Mouse (Mus musculus) hindbrain, postnatal 0 days (tissue): Measurements from ENCODE around the gene Wdr34. TPM values are rescaled to one million over a fixed set of nuclear protein-coding genes. Genes with fewer than 3 reads are reported as not detected.

Experiments
- ATAC-seq: fragments of 200-750 bp; cut with Nextera tagmentation; 2 replicates; pipeline ENCODE4 v1.8.0; 2017; ENCODE audit warnings: mild to moderate bottlenecking, moderate TSS enrichment, moderate library complexity
- DNase-seq: peaks from one replicate; pipeline ENCODE4 v3.0.0-alpha.2; 2015; ENCODE audit warnings: low spot score
- H3K27ac ChIP-seq: fragments of 300-500 bp; sonication (generic); 2 replicates; pipeline ENCODE4 v1.5.1; 2014; ENCODE audit warnings: mild to moderate bottlenecking
- H3K27me3 ChIP-seq: fragments of 300-500 bp; sonication (generic); 2 replicates; pipeline ENCODE4 v1.6.1; 2014; ENCODE audit warnings: low read length, mixed read lengths; ENCODE audit not compliant: insufficient read depth
- H3K36me3 ChIP-seq: fragments of 300-500 bp; sonication (generic); 2 replicates; pipeline ENCODE4 v1.6.1; 2014; ENCODE audit warnings: low read length, mixed read lengths; ENCODE audit not compliant: insufficient read depth
- H3K4me1 ChIP-seq: fragments of 300-500 bp; sonication (generic); 2 replicates; pipeline ENCODE4 v1.6.1; 2014; ENCODE audit warnings: antibody characterized with exemption, low read length, mixed read lengths; ENCODE audit not compliant: insufficient read depth
- H3K4me2 ChIP-seq: fragments of 300-500 bp; sonication (generic); 2 replicates; pipeline ENCODE4 v1.6.1; 2014; ENCODE audit warnings: low read depth, mild to moderate bottlenecking, low read length, moderate library complexity, mixed read lengths
- H3K4me3 ChIP-seq: fragments of 300-500 bp; sonication (generic); 2 replicates; pipeline ENCODE4 v1.5.1; 2014; ENCODE audit warnings: low read length
- H3K9ac ChIP-seq: fragments of 300-500 bp; sonication (generic); replicated peaks from 2 replicates; pipeline ENCODE4 v1.6.1; 2014; ENCODE audit warnings: mild to moderate bottlenecking, low read length, moderate library complexity, mixed read lengths
- H3K9me3 ChIP-seq: fragments of 300-500 bp; sonication (generic); 2 replicates; pipeline ENCODE4 v1.6.1; 2016; ENCODE audit warnings: low read length, mixed read lengths
- CTCF ChIP-seq: IDR thresholded peaks from 2 replicates; pipeline ENCODE4 v1.5.1; 2016; ENCODE audit warnings: antibody characterized with exemption, control low read depth, low read depth
- WGBS: fragments of 180-500 bp; shearing (Covaris S2); extraction: QIAGEN DNeasy Blood & Tissue Kit; methylation state at CpG from one replicate; pipeline ENCODE4 v1.1.7; 2014; 5-methylcytosine and 5-hydroxymethylcytosine counted together
- polyA plus RNA-seq: library from polyadenylated mRNA; unstranded; fragments of >200 nt; fragmentation: Nextera tagmentation; extraction: Ambion mirVana; gene quantifications from 2 replicates; pipeline ENCODE4 v1.2.1, GENCODE M21; 2015
- total RNA-seq: library from RNA; depleted of rRNA; stranded (reverse); fragments of >200 nt; gene quantifications from 2 replicates; pipeline ENCODE4 v1.2.3, GENCODE M21; 2014

Wdr34 gene
- total and polyA plus RNA-seq, 2 experiments from 2014 or later: 66.5 to 87.7 TPM

GRCm38 (mm10) chr2:30087310-30087709 is 38.6 kb upstream of the Wdr34 start:
- Histone ChIP-seq H3K4me1 (peaks cover 4% of the 10 kb centered on the region; the same call in 1 of the 2 replicates), H3K4me2 (no peak overlapping the region), H3K9me3 (no peaks in the 10 kb centered on the region), H3K27ac (no peak overlapping the region), H3K4me3 (no peak overlapping the region), H3K9ac (no peak overlapping the region), H3K27me3 (no peaks in the 10 kb centered on the region), H3K36me3 (peaks cover 6% of the 10 kb centered on the region; the same call in 1 of the 2 replicates)
- DNase-seq (no peak), ATAC-seq (no peak)
- no peak for TF ChIP-seq CTCF
- 93% methylated on average over 4 of the region's 4 CpGs for WGBS

- H3K9ac ChIP-seq: no peak overlapping the region
- no peak overlapping the region for H3K27ac ChIP-seq
- no peaks in the 10 kb centered on the region for H3K27me3 ChIP-seq
- no peaks in the 10 kb centered on the region for H3K9me3 ChIP-seq
- peak overlapping the region; percentile 30 for H3K4me2 ChIP-seq
- no peak for TF ChIP-seq CTCF
- H3K36me3 ChIP-seq: no peaks in the 10 kb centered on the region
- DNase-seq (peak; percentile 27), ATAC-seq (peak; percentile 74)
- H3K4me1 ChIP-seq: peaks cover 4% of the 10 kb centered on the region; the same call in 1 of the 2 replicates
- WGBS: 11% methylated on average over 11 of the region's 12 CpGs
- H3K4me3 ChIP-seq: 0 out of 2 replicates have a peak overlapping the region, but pooled peaks have one; percentile 1
Measured at GRCm38 (mm10) chr2:30084632-30085031, 36.0 kb upstream of the Wdr34 start.

- DNase-seq (no peak), ATAC-seq (no peak; the same call in 1 of the 2 replicates)
- H3K27me3 ChIP-seq: no peaks in the 10 kb centered on the region
- peak overlapping the region; percentile 30 for H3K4me2 ChIP-seq
- WGBS: 56% methylated on average over 5 of the region's 5 CpGs
- H3K36me3 ChIP-seq: no peaks in the 10 kb centered on the region
- H3K4me3 ChIP-seq: no peak overlapping the region
- H3K9me3 ChIP-seq: no peaks in the 10 kb centered on the region
- peaks cover 4% of the 10 kb centered on the region; the same call in 1 of the 2 replicates for H3K4me1 ChIP-seq
- H3K9ac ChIP-seq: no peak overlapping the region
- H3K27ac ChIP-seq: no peak overlapping the region
- no peak for TF ChIP-seq CTCF
Measured at GRCm38 (mm10) chr2:30084113-30084512, 35.4 kb upstream of the Wdr34 start.

- TF ChIP-seq CTCF: no peak
- H3K27me3 ChIP-seq: no peaks in the 10 kb centered on the region
Measured at GRCm38 (mm10) chr2:30080181-30080800, 31.6 kb upstream of the Wdr34 start.

GRCm38 (mm10) chr2:30078760-30079159 is 30.1 kb upstream of the Wdr34 start:
- Histone ChIP-seq H3K4me3 (no peak overlapping the region), H3K9ac (no peak overlapping the region), H3K27me3 (no peaks in the 10 kb centered on the region), H3K27ac (no peak overlapping the region), H3K9me3 (no peaks in the 10 kb centered on the region), H3K4me1 (no peaks in the 10 kb centered on the region), H3K36me3 (no peaks in the 10 kb centered on the region), H3K4me2 (no peak overlapping the region)
- 81% methylated on average over 4 of the region's 4 CpGs for WGBS
- TF ChIP-seq CTCF: no peak
- DNase-seq (no peak), ATAC-seq (no peak)

More at GRCm38 (mm10) chr2:30080181-30080800, 31.6 kb upstream of the Wdr34 start:
- 87% methylated on average over 15 of the region's 15 CpGs for WGBS
- Histone ChIP-seq H3K4me1 (peaks cover 4% of the 10 kb centered on the region; the same call in 1 of the 2 replicates), H3K27ac (no peak overlapping the region), H3K9me3 (no peaks in the 10 kb centered on the region), H3K9ac (no peak overlapping the region), H3K36me3 (no peaks in the 10 kb centered on the region), H3K4me2 (no peak overlapping the region), H3K4me3 (no peak overlapping the region)
- ATAC-seq: no peak
- DNase-seq: no peak

GRCm38 (mm10) chr2:30078349-30078712 is 29.6 kb upstream of the Wdr34 start:
- 39% methylated on average over 10 of the region's 10 CpGs for WGBS
- Histone ChIP-seq H3K4me1 (no peaks in the 10 kb centered on the region), H3K27ac (no peak overlapping the region), H3K27me3 (no peaks in the 10 kb centered on the region), H3K9ac (no peak overlapping the region), H3K4me2 (peak overlapping the region; percentile 85), H3K9me3 (no peaks in the 10 kb centered on the region), H3K4me3 (no peak overlapping the region; the same call in 1 of the 2 replicates), H3K36me3 (no peaks in the 10 kb centered on the region)
- TF ChIP-seq CTCF: no peak
- DNase-seq: no peak
- peak; percentile 30 for ATAC-seq
